Mouse (Mus musculus): ENCODE data around the gene Gm7138. TPM values are rescaled to one million over a fixed set of nuclear protein-coding genes. Genes with fewer than 3 reads are reported as not detected.
"Not testable (repeated sequence)": the region's sequence is repeated elsewhere in the genome, so short reads cannot be mapped to it uniquely, and the experiment has no call there.

Gene Gm7138
- total RNA-seq, 1 experiment from 2014 or later = not detected

DNA sequence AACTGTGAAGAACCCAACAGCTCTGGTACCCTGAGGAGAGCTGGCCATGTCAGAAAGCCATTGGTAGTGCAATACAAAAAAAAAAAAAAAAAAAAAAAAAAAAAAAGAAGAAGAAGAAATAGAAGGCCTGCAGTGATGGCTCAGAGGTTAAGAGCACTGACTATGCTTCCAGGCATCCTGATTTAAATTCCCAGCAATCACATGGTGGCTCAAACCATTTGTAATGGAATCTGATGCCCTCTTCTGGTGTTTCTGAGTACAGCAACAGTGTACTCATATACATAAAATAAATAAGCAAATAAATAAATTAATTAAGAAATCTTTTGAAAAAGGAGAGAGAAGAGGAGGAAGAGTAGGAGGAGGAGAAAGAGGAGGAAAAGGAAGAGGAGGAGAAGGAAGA lies 23.3 kb downstream of the Gm7138 start:
- ATAC-seq (replicated peaks; ENCODE audit: insufficient number of reproducible peaks, low FRiP score, low TSS enrichment, poor library complexity, severe bottlenecking) = no peak

DNA sequence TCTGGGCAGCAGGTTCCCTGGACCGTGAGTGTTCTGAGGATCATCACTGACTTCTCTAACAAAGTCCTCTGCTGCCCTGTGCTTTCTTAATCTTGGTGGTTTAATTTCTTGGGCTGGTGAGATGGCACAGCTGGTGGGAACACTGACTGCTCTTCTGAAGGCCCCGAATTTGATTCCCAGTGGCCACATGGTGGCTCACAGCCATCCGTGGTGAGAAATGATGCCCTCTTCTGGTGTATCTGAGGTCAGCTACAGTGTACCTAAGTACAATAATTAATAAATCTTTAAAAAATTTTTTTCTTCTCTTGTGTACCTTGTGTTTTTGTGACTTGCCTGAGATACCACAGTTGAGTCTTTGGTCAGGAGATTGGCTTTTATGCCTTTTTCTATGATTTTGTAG lies 24.4 kb downstream of the Gm7138 start:
- ATAC-seq (replicated peaks; ENCODE audit: insufficient number of reproducible peaks, low FRiP score, low TSS enrichment, poor library complexity, severe bottlenecking) = not testable (repeated sequence)

DNA sequence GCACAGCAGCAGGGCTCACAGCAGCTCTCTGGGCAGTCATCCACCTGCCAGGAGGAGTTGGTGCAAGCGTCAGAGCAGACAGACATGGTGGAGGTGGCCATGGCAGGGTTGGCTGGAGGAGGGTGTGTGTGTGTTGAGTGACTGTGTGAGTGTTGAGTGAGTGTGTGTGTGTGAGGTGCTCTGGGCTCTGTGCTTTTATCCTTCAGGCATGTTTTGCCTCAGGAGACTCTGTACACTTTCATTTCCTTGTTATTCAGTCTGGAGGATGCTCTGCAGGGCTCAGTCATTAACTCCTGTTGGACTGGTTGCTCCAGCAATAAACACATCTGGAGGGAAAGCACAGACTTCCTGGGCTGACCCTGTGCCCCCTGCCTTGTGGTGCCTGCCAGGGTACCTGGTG lies 25.5 kb downstream of the Gm7138 start, which contains the start of gene Gm9736:
Gene Gm9736 (minus strand): TSS at position 101 of the 400 bp plus-strand sequence.
- not testable (repeated sequence) for ATAC-seq (replicated peaks; ENCODE audit: insufficient number of reproducible peaks, low FRiP score, low TSS enrichment, poor library complexity, severe bottlenecking)

DNA sequence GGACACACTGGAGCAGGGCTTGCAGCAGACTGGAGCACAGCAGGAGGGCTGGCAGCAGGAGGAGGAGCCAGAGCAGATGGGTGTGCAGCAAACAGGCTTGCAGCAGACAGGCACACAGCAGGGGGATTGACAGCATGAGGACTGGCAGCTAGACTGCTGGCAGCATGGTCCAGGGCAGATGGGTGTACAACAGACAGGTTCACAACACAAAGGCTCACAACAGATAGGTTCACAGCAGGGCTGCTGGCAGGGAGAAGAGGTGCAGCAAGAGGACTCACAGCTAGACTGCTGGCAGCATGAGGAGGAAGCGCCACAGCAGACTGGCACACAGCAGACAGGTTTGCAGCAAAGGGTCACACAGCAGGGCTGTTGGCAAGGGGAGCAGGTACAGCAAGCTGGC lies 26.1 kb downstream of the Gm7138 start:
- ATAC-seq (replicated peaks; ENCODE audit: insufficient number of reproducible peaks, low FRiP score, low TSS enrichment, poor library complexity, severe bottlenecking) = not testable (repeated sequence)

DNA sequence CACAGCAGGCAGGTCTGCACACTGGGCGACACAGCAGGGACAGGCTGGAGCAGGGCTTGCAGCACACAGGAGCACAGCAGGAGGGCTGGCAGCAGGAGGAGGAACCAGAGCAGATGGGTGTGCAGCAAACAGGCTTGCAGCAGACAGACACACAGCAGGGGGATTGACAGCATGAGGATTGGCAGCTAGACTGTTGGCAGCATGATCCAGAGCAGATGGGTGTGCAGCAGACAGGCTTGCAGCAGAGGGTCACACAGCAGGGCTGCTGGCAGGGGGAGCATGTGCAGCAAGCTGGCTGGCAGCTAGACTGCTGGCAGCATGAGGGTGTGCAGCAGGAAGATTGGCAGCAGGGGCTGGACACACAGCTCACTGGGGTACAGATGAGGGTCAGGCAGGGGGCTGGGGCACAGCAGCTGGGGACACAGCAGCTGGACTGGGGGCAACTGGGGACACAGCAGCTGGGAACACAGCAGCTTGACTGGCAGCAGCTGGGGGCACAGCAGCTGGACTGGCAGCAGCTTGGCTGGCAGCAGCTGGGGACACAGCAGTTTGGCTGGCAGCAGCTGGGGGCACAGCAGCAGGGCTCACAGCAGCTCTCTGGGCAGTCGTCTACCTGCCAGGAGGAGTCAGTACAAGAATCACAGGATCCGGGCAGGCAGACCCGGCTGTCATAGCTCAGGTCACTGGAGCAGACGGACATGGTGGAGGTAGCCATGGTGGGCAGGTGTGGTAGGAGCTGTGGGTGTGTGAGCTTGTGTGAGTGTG lies 34.6 kb downstream of the Gm7138 start, which contains the start of gene Gm18596:
Gene Gm18596 (minus strand): TSS at position 715 of the 765 bp plus-strand sequence.
- ATAC-seq (replicated peaks; ENCODE audit: insufficient number of reproducible peaks, low FRiP score, low TSS enrichment, poor library complexity, severe bottlenecking) = not testable (repeated sequence)

DNA sequence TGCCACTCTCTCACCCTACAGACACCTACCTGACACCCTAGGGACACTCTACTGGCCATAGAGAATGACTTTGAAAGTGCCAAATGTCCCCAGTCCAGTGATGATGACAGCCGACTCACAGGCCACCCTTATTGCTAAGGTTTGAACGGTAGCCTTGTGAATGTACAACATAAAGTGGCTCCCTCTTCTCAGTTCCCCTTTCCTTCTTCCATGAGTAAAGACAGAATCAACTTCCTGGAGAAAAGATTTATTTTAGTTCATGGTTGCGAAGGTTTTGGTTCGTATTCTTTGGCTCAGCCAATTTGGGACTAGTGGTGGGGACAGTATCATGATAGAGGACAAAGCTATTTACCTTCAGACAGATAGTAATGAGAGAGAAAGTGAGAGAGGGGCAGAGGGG lies 37.8 kb downstream of the Gm7138 start:
- ATAC-seq (replicated peaks; ENCODE audit: insufficient number of reproducible peaks, low FRiP score, low TSS enrichment, poor library complexity, severe bottlenecking) = no peak

DNA sequence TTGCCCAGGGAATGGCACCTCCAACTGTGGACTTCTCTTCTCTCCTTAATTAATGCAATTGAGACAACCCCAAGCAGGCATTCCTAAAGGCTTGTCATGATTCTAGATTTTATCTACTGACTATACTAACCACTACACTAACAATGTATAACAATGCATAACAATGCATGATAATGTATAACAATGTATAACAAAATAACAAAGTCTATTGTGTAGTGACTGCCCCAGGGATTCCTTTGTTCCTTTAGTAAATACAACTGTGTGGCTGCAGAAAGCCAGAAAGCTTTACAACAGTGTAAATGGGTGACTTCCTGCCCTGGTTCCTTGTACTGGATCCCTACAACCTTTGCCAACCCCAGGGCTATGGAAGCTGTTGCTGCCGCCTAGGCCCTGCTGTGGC lies 40.8 kb downstream of the Gm7138 start:
- no peak for ATAC-seq (replicated peaks; ENCODE audit: insufficient number of reproducible peaks, low FRiP score, low TSS enrichment, poor library complexity, severe bottlenecking)

DNA sequence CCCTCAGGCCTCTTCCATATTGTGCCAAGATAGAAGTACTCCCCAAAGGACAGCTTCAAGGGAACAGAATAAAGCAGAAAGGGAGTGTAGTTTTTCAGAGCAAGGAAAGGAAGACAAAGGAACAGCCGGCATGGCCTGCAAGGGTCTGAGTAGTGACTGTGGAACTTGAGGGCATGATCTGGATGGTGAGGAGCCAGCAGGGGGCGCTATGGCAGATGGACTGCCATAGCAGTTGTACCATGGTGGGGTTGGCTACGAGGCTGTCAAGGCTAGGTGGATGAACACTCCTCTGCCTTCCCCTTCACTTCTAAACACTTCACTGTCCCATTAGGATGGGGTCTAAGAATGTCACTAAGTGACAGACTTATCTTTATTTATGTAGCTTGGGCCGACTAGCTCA lies 47.5 kb downstream of the Gm7138 start:
- ATAC-seq (replicated peaks; ENCODE audit: insufficient number of reproducible peaks, low FRiP score, low TSS enrichment, poor library complexity, severe bottlenecking) = no peak

DNA sequence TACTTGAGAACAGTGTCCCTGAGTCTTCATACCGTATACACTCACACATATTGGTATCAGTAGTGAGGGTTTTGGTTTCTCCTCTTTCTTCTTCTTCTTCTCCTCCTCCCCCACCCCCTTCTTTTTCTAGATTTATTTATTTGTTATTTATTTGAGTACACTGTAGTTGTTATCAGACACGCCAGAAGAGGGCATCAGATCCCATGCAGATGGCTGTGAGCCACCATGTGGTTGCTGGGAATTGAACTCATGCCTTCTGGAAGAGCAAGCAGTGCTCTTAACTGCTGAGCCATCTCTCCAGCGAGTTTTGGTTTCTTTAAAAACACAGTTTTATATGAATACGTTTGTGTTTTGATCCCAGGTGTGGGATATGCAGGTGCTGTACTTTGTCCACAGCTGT lies 48.5 kb downstream of the Gm7138 start:
- no peak for ATAC-seq (replicated peaks; ENCODE audit: insufficient number of reproducible peaks, low FRiP score, low TSS enrichment, poor library complexity, severe bottlenecking)

Other genes starting within 250 kb of the Gm7138 start
- gene Itgb2, start 246.7 kb downstream of the Gm7138 start, total RNA-seq (2017) = 1,034 to 1,189 TPM (median 1,065 TPM) in 3 replicates
- 79.9 to 128 TPM (median 104 TPM) in 3 replicates for gene Pttg1ip, start 195.2 kb downstream of the Gm7138 start, total RNA-seq (2017)
- 84.2 to 128 TPM (median 126 TPM) in 3 replicates for gene Sumo3, start 170.8 kb downstream of the Gm7138 start, total RNA-seq (2017)
- 1.7 to 5.5 TPM in 2 of 3 replicates, not detected in the other for gene Gm49325, start 170.7 kb downstream of the Gm7138 start, total RNA-seq (2017)
- gene Ube2g2, start 154.7 kb downstream of the Gm7138 start, total RNA-seq (2017) = 60.6 to 127 TPM (median 70.3 TPM) in 3 replicates
- not detected in 3 replicates for gene Tspear, start 90.4 kb downstream of the Gm7138 start, total RNA-seq (2017)
- not detected in 3 replicates for gene Gm19402, start 86.2 kb downstream of the Gm7138 start, total RNA-seq (2017)
- gene Gm9508, start 79.7 kb downstream of the Gm7138 start, total RNA-seq (2017) = not detected in 3 replicates
- gene Gm10272, start 70.3 kb downstream of the Gm7138 start, total RNA-seq (2017) = not detected in 3 replicates
- not detected in 3 replicates for gene Gm10024, start 65.5 kb downstream of the Gm7138 start, total RNA-seq (2017)
- gene Gm10142, start 61.1 kb downstream of the Gm7138 start, total RNA-seq (2017) = not detected in 3 replicates
- not detected in 3 replicates for gene Krtap12-1, start 56.3 kb downstream of the Gm7138 start, total RNA-seq (2017)
- gene Gm10100, start 50.5 kb downstream of the Gm7138 start, total RNA-seq (2017) = not detected in 3 replicates
- not detected in 3 replicates for gene Gm18596, start 34.3 kb downstream of the Gm7138 start, total RNA-seq (2017)
- gene Gm9736, start 25.6 kb downstream of the Gm7138 start, total RNA-seq (2017) = not detected in 3 replicates
- not detected in 3 replicates for gene Gm3233, start 17.3 kb downstream of the Gm7138 start, total RNA-seq (2017)
- gene Gm3238, start 5.6 kb downstream of the Gm7138 start, total RNA-seq (2017) = not detected in 3 replicates
- gene Gm3250, start 5.6 kb upstream of the Gm7138 start, total RNA-seq (2017) = not detected in 3 replicates
- not detected in 3 replicates for gene Gm7137, start 11.3 kb upstream of the Gm7138 start, total RNA-seq (2017)
- not detected in 3 replicates for gene Gm9639, start 18.1 kb upstream of the Gm7138 start, total RNA-seq (2017)
- gene Gm19668, start 22.2 kb upstream of the Gm7138 start, total RNA-seq (2017) = not detected in 3 replicates
- gene Gm9507, start 34.9 kb upstream of the Gm7138 start, total RNA-seq (2017) = not detected in 3 replicates
- gene Gm2696, start 37.7 kb upstream of the Gm7138 start, total RNA-seq (2017) = not detected in 3 replicates
- gene Krtap10-4, start 50.2 kb upstream of the Gm7138 start, total RNA-seq (2017) = not detected in 3 replicates
- gene Krtap10-10, start 59.0 kb upstream of the Gm7138 start, total RNA-seq (2017) = not detected in 3 replicates
- gene Gm36176, start 69.9 kb upstream of the Gm7138 start, total RNA-seq (2017) = not detected in 3 replicates
- gene Gm10318, start 75.9 kb upstream of the Gm7138 start, total RNA-seq (2017) = not detected in 3 replicates
- gene Gm3285, start 85.0 kb upstream of the Gm7138 start, total RNA-seq (2017) = not detected in 3 replicates
- not detected in 3 replicates for gene Lrrc3, start 125.6 kb upstream of the Gm7138 start, total RNA-seq (2017)
- gene Trpm2, start 193.6 kb upstream of the Gm7138 start, total RNA-seq (2017) = 27.0 to 37.5 TPM (median 35.8 TPM) in 3 replicates
- gene 1810043G02Rik, start 201.6 kb upstream of the Gm7138 start, total RNA-seq (2017) = 4.8 to 8.2 TPM (median 5.5 TPM) in 3 replicates
- 46.0 to 51.9 TPM (median 46.4 TPM) in 3 replicates for gene Pfkl, start 233.1 kb upstream of the Gm7138 start, total RNA-seq (2017)

Measured in monocyte, adult 5-6 weeks (primary cell).